Mouse (Mus musculus): ENCODE data around the gene Pde4d.

Pde4d gene

DNA sequence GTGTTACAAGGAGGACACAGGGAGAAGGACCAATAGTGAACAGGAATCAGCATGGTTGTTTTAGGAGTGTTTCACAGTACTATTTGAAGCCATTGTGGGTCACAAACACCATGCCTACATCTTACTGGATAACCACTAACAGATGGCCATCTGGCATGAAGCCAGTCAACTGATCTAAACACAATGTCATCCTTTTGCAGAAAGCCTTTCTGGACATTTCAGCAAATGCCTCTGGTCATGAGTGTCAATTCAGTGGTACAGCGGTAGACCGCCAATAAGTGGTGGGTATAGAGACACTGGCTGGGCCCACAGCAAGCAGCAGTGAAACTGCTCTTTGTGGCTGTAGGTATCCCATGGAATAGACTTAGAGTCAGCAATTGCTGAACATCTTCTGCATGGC is 151.3 kb downstream of the Pde4d start:
- no peak for DNase-seq

GRCm38 (mm10) chr13:108603502-108603901 is 153.8 kb downstream of the Pde4d start:
- DNase-seq: no peak

GRCm38 (mm10) chr13:108604213-108604612 is 154.5 kb downstream of the Pde4d start:
- no peak for DNase-seq

DNA sequence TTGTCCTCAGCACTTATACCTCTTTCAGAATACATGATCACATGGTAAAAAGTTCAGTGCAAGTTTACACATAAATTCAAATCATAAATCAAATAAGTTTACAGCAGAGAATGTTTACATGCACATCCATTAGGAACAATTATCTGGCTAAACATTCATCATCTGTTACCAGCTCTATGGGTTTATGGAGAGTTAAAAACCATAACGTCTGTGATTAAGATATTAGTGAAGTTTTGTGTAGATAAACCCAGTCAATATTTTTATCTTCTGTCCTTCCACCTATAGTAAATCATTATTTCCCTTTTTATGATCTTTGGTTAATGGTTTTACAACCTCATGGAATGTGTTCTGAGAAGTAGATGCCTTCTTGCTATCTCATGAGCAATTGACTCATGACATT is 168.5 kb downstream of the Pde4d start:
- no peak for DNase-seq

- DNase-seq: no peak
Observed at GRCm38 (mm10) chr13:108622681-108623080, 172.9 kb downstream of the Pde4d start.

DNA sequence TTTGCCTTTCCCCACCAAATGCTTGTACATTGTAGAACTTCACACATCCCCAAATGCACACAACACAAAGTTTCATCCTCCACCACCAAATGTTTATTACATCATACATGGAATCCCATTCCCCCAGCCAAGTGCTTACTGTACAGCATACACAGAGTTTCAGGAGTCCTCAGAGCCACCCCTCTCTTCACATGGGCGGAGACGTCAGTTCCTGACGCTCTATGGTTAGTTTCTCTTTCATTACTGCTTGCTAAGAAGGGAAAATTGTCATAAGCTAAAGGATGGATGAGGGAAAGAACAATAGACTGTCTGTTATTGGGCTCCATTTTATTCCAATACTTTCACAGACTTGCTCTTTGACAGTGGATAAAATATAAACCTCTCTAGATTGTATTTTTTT is 174.2 kb downstream of the Pde4d start:
- DNase-seq: no peak

GRCm38 (mm10) chr13:108626166-108626565 is 176.4 kb downstream of the Pde4d start:
- DNase-seq: no peak

GRCm38 (mm10) chr13:108628501-108628900 is 178.8 kb downstream of the Pde4d start:
- peak; percentile 55 to 79 for DNase-seq

GRCm38 (mm10) chr13:108630576-108630975 is 180.8 kb downstream of the Pde4d start:
- no peak for DNase-seq

DNA sequence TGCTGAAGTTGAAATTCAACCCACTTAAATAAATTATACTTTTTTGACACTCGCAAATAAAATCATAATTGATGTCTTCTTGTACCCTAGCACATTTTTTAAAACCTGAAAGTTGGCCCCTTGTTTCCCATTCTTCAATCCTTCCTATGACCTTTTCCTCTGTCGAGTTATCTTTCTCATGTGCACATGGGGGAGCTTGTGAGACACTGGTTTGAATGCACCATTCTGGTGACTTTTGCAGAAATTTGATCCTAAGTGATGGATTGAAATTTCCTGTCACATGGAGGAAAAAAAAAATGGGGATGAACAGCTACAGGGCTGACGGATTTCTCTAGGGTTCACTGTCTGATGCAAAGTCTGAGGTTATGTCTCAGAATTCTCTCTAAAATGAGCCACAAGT is 181.5 kb downstream of the Pde4d start:
- no peak for DNase-seq

DNA sequence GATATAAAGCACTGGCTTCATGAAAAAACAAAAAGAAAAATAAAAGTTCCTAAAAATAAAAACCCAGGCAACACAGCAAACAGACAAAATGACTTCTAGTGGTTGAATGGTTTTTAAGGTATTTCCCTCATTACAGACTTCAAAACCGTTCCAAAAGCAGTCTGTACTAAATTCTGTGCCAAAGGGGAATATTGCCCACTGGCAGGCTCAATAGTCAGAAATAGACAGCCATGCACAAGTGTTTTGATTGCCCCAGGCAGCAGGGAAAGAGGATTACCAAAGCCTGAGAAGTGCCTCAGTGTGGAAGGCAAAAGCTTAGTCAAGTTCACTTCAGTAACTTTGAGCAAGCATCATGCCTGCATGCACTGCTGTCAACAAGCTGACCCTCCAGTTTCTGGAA is 186.8 kb downstream of the Pde4d start:
- no peak for DNase-seq

GRCm38 (mm10) chr13:108642259-108642658 is 192.5 kb downstream of the Pde4d start:
- no peak for DNase-seq

GRCm38 (mm10) chr13:108646801-108647200 is 197.1 kb downstream of the Pde4d start:
- no peak for DNase-seq

DNA sequence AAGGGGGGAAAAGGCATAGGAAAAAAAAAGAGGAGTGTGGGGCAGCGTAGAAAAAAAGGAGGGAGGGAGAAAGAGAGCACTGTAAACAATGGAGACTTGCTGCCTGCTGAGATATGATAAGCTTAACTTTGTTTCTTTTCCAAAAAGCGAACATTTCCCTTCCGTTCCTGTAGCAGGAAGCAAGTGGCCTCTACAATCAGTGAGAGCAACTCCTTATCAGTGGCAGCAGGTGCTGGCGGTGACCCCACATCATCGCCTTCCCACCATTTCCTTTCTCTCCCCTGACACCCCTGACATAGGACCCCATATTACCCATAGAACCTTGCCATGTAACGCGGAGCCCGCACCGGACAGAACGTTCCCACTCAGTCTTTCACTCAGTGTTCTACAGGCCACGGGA is 197.5 kb downstream of the Pde4d start:
- DNase-seq: no peak

GRCm38 (mm10) chr13:108654026-108654723 is 204.4 kb downstream of the Pde4d start:
- no peak for DNase-seq

DNA sequence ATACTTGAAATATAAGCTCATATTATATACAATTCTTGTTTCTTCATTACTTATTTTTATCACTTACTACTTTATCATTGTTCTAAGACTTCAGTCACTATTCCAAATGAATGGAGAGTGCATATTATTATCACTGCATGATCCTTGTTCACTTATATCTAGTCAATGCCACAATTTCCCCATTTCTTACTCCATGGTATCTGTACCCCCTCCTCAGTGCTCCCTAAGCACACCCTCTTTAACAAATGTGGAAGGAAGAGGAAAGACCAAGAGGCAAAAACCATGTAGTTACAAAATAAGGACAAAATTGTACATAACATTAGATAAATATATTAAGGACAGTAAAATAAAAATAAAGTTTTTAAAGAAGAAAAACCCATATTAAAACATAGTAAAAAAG is 216.8 kb downstream of the Pde4d start:
- no peak for DNase-seq

DNA sequence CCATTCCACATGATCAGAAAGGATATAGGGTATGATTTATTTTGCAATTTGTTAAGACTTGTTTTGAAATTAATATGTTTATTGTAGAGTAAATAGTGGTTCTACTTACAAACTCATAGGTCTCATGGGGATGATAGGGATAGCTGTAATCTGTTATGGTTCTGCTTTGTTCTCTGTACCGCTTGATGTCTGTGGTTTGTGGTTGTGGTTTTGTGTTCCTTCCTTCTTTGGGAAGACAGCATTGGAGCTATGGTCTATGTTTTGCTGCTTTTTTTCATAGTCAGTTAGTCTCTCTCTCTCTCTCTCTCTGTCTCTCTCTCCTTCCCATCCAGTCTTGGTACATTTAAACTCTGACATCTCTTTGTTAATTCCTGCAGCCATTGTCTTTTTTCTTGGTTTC is 217.3 kb downstream of the Pde4d start:
- no peak for DNase-seq

DNA sequence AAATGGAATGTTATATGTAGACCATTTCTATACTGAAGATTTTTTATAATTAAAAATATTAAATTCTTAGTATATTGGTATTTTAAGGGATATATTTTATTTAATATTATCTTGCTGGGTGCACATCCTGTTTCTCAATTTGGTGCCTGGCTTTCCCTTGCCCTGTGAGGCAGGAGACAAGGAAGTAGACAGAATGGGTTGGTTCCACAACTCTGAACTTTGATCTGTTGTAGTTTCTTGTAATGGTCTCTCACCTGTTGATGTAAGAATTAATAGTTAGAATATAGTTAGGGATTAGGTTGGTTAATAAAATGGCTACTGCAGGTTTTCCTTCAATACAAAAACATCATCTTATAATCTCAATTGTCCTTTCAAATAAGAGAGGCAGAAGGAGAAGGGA is 227.3 kb downstream of the Pde4d start:
- DNase-seq: no peak

- DNase-seq: no peak
Observed at GRCm38 (mm10) chr13:108683018-108683417, 233.3 kb downstream of the Pde4d start.

GRCm38 (mm10) chr13:108685817-108686216 is 236.1 kb downstream of the Pde4d start:
- DNase-seq: no peak

DNA sequence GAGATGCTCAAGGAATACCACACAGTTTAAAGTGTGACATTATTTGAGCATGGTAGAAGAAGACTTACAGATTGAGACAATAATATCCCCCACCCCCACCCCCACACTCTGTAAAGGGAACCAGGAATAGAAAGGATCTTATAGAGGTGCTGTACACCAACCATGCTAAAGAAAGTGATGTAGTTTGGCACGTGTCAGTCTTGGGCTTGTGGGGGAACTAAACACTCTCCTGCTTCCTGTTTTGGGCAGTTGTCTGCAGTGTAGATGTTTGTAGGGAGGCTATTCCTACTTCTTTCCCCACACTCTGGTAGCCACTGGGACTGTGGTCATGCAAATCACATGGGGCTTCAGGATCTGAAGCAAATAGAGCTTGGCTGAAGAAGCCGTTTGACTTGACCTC is 236.5 kb downstream of the Pde4d start:
- no peak for DNase-seq

DNA sequence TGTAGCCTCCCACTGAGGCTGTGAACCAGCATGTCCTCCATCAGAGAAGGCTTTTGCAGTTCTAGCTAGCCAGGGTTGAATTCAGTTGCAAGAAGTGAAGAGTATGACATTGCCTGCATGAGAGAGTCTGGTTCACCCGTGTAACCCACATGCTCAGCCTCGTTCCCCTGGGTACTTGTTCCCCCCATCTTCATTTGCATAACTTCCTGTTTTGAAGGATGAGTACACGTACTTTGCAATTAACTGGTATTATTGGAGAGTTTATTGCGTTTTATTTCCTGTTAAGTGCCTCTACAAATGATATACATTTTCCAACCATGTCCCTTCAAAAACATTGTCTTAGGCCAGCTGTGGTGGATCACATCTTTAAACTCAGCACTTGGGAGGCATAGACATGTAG is 237.1 kb downstream of the Pde4d start:
- DNase-seq: no peak

GRCm38 (mm10) chr13:108692883-108693550 is 243.3 kb downstream of the Pde4d start:
- DNase-seq: no peak

DNA sequence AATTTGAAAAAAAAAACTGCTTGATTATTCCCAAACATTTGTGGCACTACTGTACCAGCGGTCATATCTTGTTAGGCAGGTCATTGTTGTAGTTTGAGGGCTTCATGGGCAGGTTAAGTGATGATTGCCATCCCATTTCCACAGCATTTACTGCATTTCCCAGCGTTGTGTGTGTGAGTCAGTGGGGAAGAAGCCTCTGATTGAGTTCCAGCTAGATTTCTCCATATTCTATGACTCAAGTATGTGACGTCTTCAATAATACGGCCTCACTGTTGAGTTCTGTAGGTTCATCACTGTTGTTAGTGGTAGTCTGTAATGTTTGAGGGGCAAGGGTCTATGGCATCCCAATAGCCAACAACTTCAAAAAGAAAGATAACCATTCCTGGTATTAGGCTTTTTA is 255.7 kb downstream of the Pde4d start:
- DNase-seq: no peak

- no peak for DNase-seq
Observed at GRCm38 (mm10) chr13:108714032-108714431, 264.3 kb downstream of the Pde4d start.

All from kidney, adult 8-10 months (tissue).